Mouse (Mus musculus) neutrophil, adult 65 days (primary cell): ENCODE measurements around the gene 2610008E11Rik. TPM values are rescaled to one million over a fixed set of nuclear protein-coding genes. Genes with fewer than 3 reads are reported as not detected.

Experiments
- total RNA-seq: library from RNA; stranded (reverse); gene quantifications from 2 replicates; pipeline ENCODE4 v1.2.4, GENCODE M21; 2023

The 2610008E11Rik gene
- 4.2 and 4.9 TPM in 2 replicates for total RNA-seq

DNA sequence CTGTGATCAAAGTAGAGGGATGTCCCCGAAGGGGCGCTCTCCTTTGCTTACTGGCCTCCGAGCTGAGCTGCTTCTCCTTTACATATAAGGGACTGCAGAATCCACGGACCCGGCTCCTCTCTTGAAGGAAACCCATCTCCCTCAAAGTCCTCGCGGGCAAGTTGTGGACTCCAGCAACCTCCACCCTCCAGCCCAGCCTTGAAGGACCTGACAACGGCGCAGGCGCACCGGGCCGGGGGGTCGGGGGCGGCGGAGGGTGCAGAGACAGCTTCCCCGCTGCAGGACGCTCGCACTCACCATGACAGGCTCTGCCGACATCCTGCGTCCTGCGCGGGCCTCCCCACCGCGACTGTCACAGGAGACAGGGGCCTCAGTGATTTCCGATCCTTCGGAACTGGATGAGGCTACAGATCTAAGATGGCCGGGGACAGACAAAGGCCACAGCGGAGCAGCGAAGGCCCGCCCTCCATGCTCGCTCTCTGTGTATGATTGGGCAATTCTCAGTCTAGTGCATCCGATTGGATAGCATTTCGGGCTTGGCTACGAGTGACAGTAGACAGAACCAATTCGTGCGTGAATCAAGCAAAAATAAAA lies at the start of gene 2610008E11Rik:
Gene 2610008E11Rik, minus strand, starts transcription at position 440 of the 594 bp plus-strand sequence.

DNA sequence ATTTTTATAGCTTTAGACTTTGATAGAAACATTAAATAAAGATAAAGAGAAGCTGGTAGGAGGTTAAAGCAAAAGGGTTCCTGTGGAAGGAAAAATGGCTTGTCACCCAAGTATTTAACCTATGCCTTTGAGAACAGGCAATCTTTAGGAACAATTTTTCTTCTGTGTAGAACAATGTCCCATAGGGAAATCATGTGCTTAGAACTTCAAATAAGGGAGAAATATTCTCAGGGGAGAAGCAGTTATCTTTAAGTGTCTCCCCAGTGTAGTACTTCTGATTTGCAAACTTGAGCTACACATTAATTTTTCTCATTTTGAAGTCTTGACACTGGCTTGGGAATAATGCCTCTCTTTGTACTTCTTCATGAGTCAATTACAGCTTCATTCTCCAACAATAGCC lies 69.0 kb downstream of the 2610008E11Rik start, which contains the start of gene Olfr57:
Gene Olfr57, plus strand, starts transcription at position 301 of the 400 bp plus-strand sequence.

Other genes starting within 250 kb of the 2610008E11Rik start
- not detected in 2 replicates for gene Olfr1356, start 245.4 kb downstream of the 2610008E11Rik start, total RNA-seq
- gene Olfr1355, start 222.1 kb downstream of the 2610008E11Rik start, total RNA-seq = not detected in 2 replicates
- not detected in 2 replicates for gene Olfr1354, start 184.4 kb downstream of the 2610008E11Rik start, total RNA-seq
- not detected in 2 replicates for gene Olfr8, start 147.0 kb downstream of the 2610008E11Rik start, total RNA-seq
- not detected in 2 replicates for gene Olfr1353, start 134.3 kb downstream of the 2610008E11Rik start, total RNA-seq
- not detected in 2 replicates for gene Olfr1352, start 116.5 kb downstream of the 2610008E11Rik start, total RNA-seq
- not detected in 2 replicates for gene Olfr1351, start 85.1 kb downstream of the 2610008E11Rik start, total RNA-seq
- gene Olfr57, start 68.9 kb downstream of the 2610008E11Rik start, total RNA-seq = not detected in 2 replicates
- not detected in 2 replicates for gene Vmn2r80, start 51.2 kb upstream of the 2610008E11Rik start, total RNA-seq
- gene Vmn2r81, start 150.1 kb upstream of the 2610008E11Rik start, total RNA-seq = not detected in 2 replicates